Mouse (Mus musculus): ENCODE results near the gene Bsg. TPM values are rescaled to one million over a fixed set of nuclear protein-coding genes. Genes with fewer than 3 reads are reported as not detected.
A peak's percentile ranks its signal among the peaks of the same experiment; 100 is the strongest.

Bsg gene
- polyA plus RNA-seq, 1 experiment from 2014 or later, result 900 TPM

GRCm38 (mm10) chr10:79705951-79706350, 1.7 kb downstream of the Bsg start:
- Histone ChIP-seq H3K4me2 (ENCODE audit: low read length) (peak overlapping the region; percentile 98), H3K4me1 (replicated peaks; ENCODE audit: control insufficient read depth, insufficient read depth, low read length) (peaks cover 30% of the 10 kb centered on the region), H3K9ac (ENCODE audit: low read length) (peak overlapping the region; percentile 94), H3K36me3 (ENCODE audit: control insufficient read depth, insufficient read depth, low read length) (peaks cover 38% of the 10 kb centered on the region), H3K9me3 (ENCODE audit: control insufficient read depth, low read length) (no peaks in the 10 kb centered on the region), H3K27ac (ENCODE audit: low read depth) (no peak overlapping the region), H3K4me3 (ENCODE audit: low read depth, low read length) (peak overlapping the region; percentile 81), H3K27me3 (replicated peaks; ENCODE audit: control insufficient read depth, insufficient read depth, low read length) (no peaks in the 10 kb centered on the region)
- no peak for DNase-seq (ENCODE audit: low spot score)
- ATAC-seq (replicated peaks; ENCODE audit: low FRiP score, low TSS enrichment, low read depth), result no peak
- WGBS, result 77% methylated on average over 5 of the region's 5 CpGs

- no peak overlapping the region for H3K4me3 ChIP-seq (ENCODE audit: low read depth, low read length)
- H3K4me2 ChIP-seq (ENCODE audit: low read length), result peak overlapping the region; percentile 98
- no peaks in the 10 kb centered on the region for H3K9me3 ChIP-seq (ENCODE audit: control insufficient read depth, low read length)
- 74% methylated on average over 5 of the region's 5 CpGs for WGBS
- no peak for ATAC-seq (replicated peaks; ENCODE audit: low FRiP score, low TSS enrichment, low read depth)
- H3K36me3 ChIP-seq (ENCODE audit: control insufficient read depth, insufficient read depth, low read length), result peaks cover 44% of the 10 kb centered on the region
- DNase-seq (ENCODE audit: low spot score), result no peak
- H3K27ac ChIP-seq (ENCODE audit: low read depth), result no peak overlapping the region
- no peaks in the 10 kb centered on the region for H3K27me3 ChIP-seq (replicated peaks; ENCODE audit: control insufficient read depth, insufficient read depth, low read length)
- H3K4me1 ChIP-seq (replicated peaks; ENCODE audit: control insufficient read depth, insufficient read depth, low read length), result peaks cover 25% of the 10 kb centered on the region
- H3K9ac ChIP-seq (ENCODE audit: low read length), result peak overlapping the region; percentile 0; the same call in 1 of the 2 replicates
Observed at GRCm38 (mm10) chr10:79706406-79707094, 2.3 kb downstream of the Bsg start.

- 81% methylated on average over 1 of the region's 1 CpGs for WGBS
- Histone ChIP-seq H3K4me2 (ENCODE audit: low read length) (no peak overlapping the region), H3K4me1 (replicated peaks; ENCODE audit: control insufficient read depth, insufficient read depth, low read length) (peaks cover 22% of the 10 kb centered on the region), H3K27ac (ENCODE audit: low read depth) (no peak overlapping the region), H3K4me3 (ENCODE audit: low read depth, low read length) (no peak overlapping the region), H3K27me3 (replicated peaks; ENCODE audit: control insufficient read depth, insufficient read depth, low read length) (no peaks in the 10 kb centered on the region), H3K9me3 (ENCODE audit: control insufficient read depth, low read length) (no peaks in the 10 kb centered on the region), H3K36me3 (ENCODE audit: control insufficient read depth, insufficient read depth, low read length) (peaks cover 49% of the 10 kb centered on the region), H3K9ac (ENCODE audit: low read length) (no peak overlapping the region)
- ATAC-seq (replicated peaks; ENCODE audit: low FRiP score, low TSS enrichment, low read depth) (no peak), DNase-seq (ENCODE audit: low spot score) (no peak)
Observed at GRCm38 (mm10) chr10:79707162-79707561, 2.9 kb downstream of the Bsg start.

GRCm38 (mm10) chr10:79707759-79708158, 3.5 kb downstream of the Bsg start:
- ATAC-seq (replicated peaks; ENCODE audit: low FRiP score, low TSS enrichment, low read depth), result no peak
- no peaks in the 10 kb centered on the region for H3K27me3 ChIP-seq (replicated peaks; ENCODE audit: control insufficient read depth, insufficient read depth, low read length)
- H3K36me3 ChIP-seq (ENCODE audit: control insufficient read depth, insufficient read depth, low read length), result peaks cover 49% of the 10 kb centered on the region
- 65% methylated on average over 4 of the region's 4 CpGs for WGBS
- H3K9me3 ChIP-seq (ENCODE audit: control insufficient read depth, low read length), result no peaks in the 10 kb centered on the region
- no peak overlapping the region for H3K4me3 ChIP-seq (ENCODE audit: low read depth, low read length)
- DNase-seq (ENCODE audit: low spot score), result no peak
- H3K4me1 ChIP-seq (replicated peaks; ENCODE audit: control insufficient read depth, insufficient read depth, low read length), result peaks cover 22% of the 10 kb centered on the region
- H3K9ac ChIP-seq (ENCODE audit: low read length), result no peak overlapping the region
- no peak overlapping the region for H3K4me2 ChIP-seq (ENCODE audit: low read length)
- no peak overlapping the region for H3K27ac ChIP-seq (ENCODE audit: low read depth)

- no peak overlapping the region for H3K4me2 ChIP-seq (ENCODE audit: low read length)
- peak overlapping the region; percentile 10; the same call in 1 of the 2 replicates for H3K9ac ChIP-seq (ENCODE audit: low read length)
- H3K27me3 ChIP-seq (replicated peaks; ENCODE audit: control insufficient read depth, insufficient read depth, low read length), result 0 out of 2 replicates have a peak, but pooled peaks cover under 1% of the 10 kb centered on the region
- H3K4me1 ChIP-seq (replicated peaks; ENCODE audit: control insufficient read depth, insufficient read depth, low read length), result peaks cover 22% of the 10 kb centered on the region
- ATAC-seq (replicated peaks; ENCODE audit: low FRiP score, low TSS enrichment, low read depth), result no peak
- H3K9me3 ChIP-seq (ENCODE audit: control insufficient read depth, low read length), result no peaks in the 10 kb centered on the region
- DNase-seq (ENCODE audit: low spot score), result no peak
- no peak overlapping the region for H3K4me3 ChIP-seq (ENCODE audit: low read depth, low read length)
- 88% methylated on average over 21 of the region's 21 CpGs for WGBS
- H3K27ac ChIP-seq (ENCODE audit: low read depth), result no peak overlapping the region
- peaks cover 49% of the 10 kb centered on the region for H3K36me3 ChIP-seq (ENCODE audit: control insufficient read depth, insufficient read depth, low read length)
Observed at GRCm38 (mm10) chr10:79708668-79709067, 4.4 kb downstream of the Bsg start.

- Histone ChIP-seq H3K36me3 (ENCODE audit: control insufficient read depth, insufficient read depth, low read length) (peaks cover 49% of the 10 kb centered on the region), H3K9me3 (ENCODE audit: control insufficient read depth, low read length) (no peaks in the 10 kb centered on the region), H3K27me3 (replicated peaks; ENCODE audit: control insufficient read depth, insufficient read depth, low read length) (peaks cover 7% of the 10 kb centered on the region; the same call in 1 of the 2 replicates), H3K9ac (ENCODE audit: low read length) (no peak overlapping the region), H3K27ac (ENCODE audit: low read depth) (no peak overlapping the region), H3K4me2 (ENCODE audit: low read length) (no peak overlapping the region), H3K4me3 (ENCODE audit: low read depth, low read length) (no peak overlapping the region), H3K4me1 (replicated peaks; ENCODE audit: control insufficient read depth, insufficient read depth, low read length) (peaks cover 22% of the 10 kb centered on the region)
- WGBS, result 72% methylated on average over 7 of the region's 7 CpGs
- no peak for ATAC-seq (replicated peaks; ENCODE audit: low FRiP score, low TSS enrichment, low read depth)
- no peak for DNase-seq (ENCODE audit: low spot score)
Observed at GRCm38 (mm10) chr10:79709307-79709706, 5.0 kb downstream of the Bsg start.

- Histone ChIP-seq H3K9ac (ENCODE audit: low read length) (no peak overlapping the region), H3K36me3 (ENCODE audit: control insufficient read depth, insufficient read depth, low read length) (peaks cover 43% of the 10 kb centered on the region), H3K4me1 (replicated peaks; ENCODE audit: control insufficient read depth, insufficient read depth, low read length) (peaks cover 9% of the 10 kb centered on the region), H3K27ac (ENCODE audit: low read depth) (no peak overlapping the region), H3K4me2 (ENCODE audit: low read length) (no peak overlapping the region), H3K4me3 (ENCODE audit: low read depth, low read length) (no peak overlapping the region), H3K9me3 (ENCODE audit: control insufficient read depth, low read length) (no peaks in the 10 kb centered on the region), H3K27me3 (replicated peaks; ENCODE audit: control insufficient read depth, insufficient read depth, low read length) (peaks cover 34% of the 10 kb centered on the region)
- peak; percentile 61 for DNase-seq (ENCODE audit: low spot score)
- ATAC-seq (replicated peaks; ENCODE audit: low FRiP score, low TSS enrichment, low read depth), result 0 out of 2 replicates have a peak, but pooled peaks have one; percentile 4
- 86% methylated on average over 1 of the region's 1 CpGs for WGBS
Observed at GRCm38 (mm10) chr10:79712029-79712428, 7.7 kb downstream of the Bsg start.

GRCm38 (mm10) chr10:79712499-79713126, 8.3 kb downstream of the Bsg start:
- no peak overlapping the region for H3K4me2 ChIP-seq (ENCODE audit: low read length)
- H3K27ac ChIP-seq (ENCODE audit: low read depth), result no peak overlapping the region
- ATAC-seq (replicated peaks; ENCODE audit: low FRiP score, low TSS enrichment, low read depth) (peak; percentile 57), DNase-seq (ENCODE audit: low spot score) (peak; percentile 92)
- H3K4me3 ChIP-seq (ENCODE audit: low read depth, low read length), result no peak overlapping the region
- H3K9ac ChIP-seq (ENCODE audit: low read length), result no peak overlapping the region
- H3K36me3 ChIP-seq (ENCODE audit: control insufficient read depth, insufficient read depth, low read length), result peaks cover 38% of the 10 kb centered on the region
- H3K4me1 ChIP-seq (replicated peaks; ENCODE audit: control insufficient read depth, insufficient read depth, low read length), result peaks cover 9% of the 10 kb centered on the region
- WGBS, result 14% methylated on average over 5 of the region's 6 CpGs
- peaks cover 40% of the 10 kb centered on the region for H3K27me3 ChIP-seq (replicated peaks; ENCODE audit: control insufficient read depth, insufficient read depth, low read length)
- H3K9me3 ChIP-seq (ENCODE audit: control insufficient read depth, low read length), result no peaks in the 10 kb centered on the region

All from intestine, embryonic 14.5 days (tissue).